Mouse (Mus musculus) cortical plate, adult 2 months (tissue): ENCODE data around the gene Cdkn2d.

ENCODE experiments used
- CTCF ChIP-seq: fragments of 200-500 bp; IDR thresholded peaks from 2 replicates; pipeline ENCODE4 v1.5.1; 2011; ENCODE audit warnings: mild to moderate bottlenecking, control low read depth, low read length; ENCODE audit not compliant: insufficient read depth; ENCODE audit errors: extremely low read depth
- POLR2A ChIP-seq: fragments of 200-500 bp; IDR thresholded peaks from 2 replicates; pipeline ENCODE4 v1.6.1; 2011; ENCODE audit warnings: mild to moderate bottlenecking, low read length, control low read depth; ENCODE audit not compliant: insufficient read depth; ENCODE audit errors: extremely low read depth

DNA sequence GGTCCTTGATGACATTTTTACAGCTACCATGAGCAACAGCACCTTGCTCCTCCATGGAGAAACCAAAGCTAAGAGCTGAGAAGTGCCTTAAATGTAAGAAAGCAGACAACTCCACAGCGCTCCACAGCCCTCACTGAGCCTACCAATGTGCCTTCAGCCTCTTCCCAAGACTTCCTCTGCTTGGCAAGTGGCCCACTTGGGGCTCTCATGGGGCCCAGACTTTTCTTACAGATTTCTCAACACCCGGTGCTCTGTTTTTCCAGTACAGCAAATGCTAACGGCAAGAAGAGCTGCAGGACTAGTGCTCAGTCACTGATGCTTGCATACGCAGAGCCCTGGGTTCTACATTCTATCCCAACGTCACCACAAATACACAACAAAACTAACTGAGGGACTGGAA is 13.4 kb downstream of the Cdkn2d start:
- TF ChIP-seq CTCF (no peak), POLR2A (no peak)
